Mouse (Mus musculus) neural tube, embryonic 11.5 days (tissue): ENCODE results near the gene Gnb4. TPM values are rescaled to one million over a fixed set of nuclear protein-coding genes. Genes with fewer than 3 reads are reported as not detected.

Experiments
- ATAC-seq: fragments of 200-750 bp; cut with Nextera tagmentation; 2 replicates; pipeline ENCODE4 v1.8.0; 2017; ENCODE audit warnings: moderate number of reproducible peaks, mild to moderate bottlenecking, moderate TSS enrichment, moderate library complexity; ENCODE audit not compliant: insufficient read depth, low FRiP score, low TSS enrichment
- DNase-seq: peaks from one replicate; pipeline ENCODE4 v3.0.0-alpha.2; 2015; ENCODE audit warnings: low spot score
- H3K27ac ChIP-seq: fragments of 300-500 bp; sonication (generic); 2 replicates; pipeline ENCODE4 v1.5.1; 2014; ENCODE audit warnings: low read depth, mild to moderate bottlenecking, low read length
- H3K27me3 ChIP-seq: fragments of 300-500 bp; sonication (generic); 2 replicates; pipeline ENCODE4 v1.6.1; 2014; ENCODE audit warnings: mild to moderate bottlenecking, low read length, mixed read lengths; ENCODE audit not compliant: control insufficient read depth, insufficient read depth
- H3K36me3 ChIP-seq: fragments of 300-500 bp; sonication (generic); 2 replicates; pipeline ENCODE4 v1.6.1; 2014; ENCODE audit warnings: mild to moderate bottlenecking, low read length, moderate library complexity, mixed read lengths; ENCODE audit not compliant: control insufficient read depth, insufficient read depth
- H3K4me1 ChIP-seq: fragments of 300-500 bp; sonication (generic); 2 replicates; pipeline ENCODE4 v1.6.1; 2014; ENCODE audit warnings: low read length, mixed read lengths; ENCODE audit not compliant: control insufficient read depth, insufficient read depth
- H3K4me2 ChIP-seq: fragments of 300-500 bp; sonication (generic); 2 replicates; pipeline ENCODE4 v1.6.1; 2014; ENCODE audit warnings: low read depth, mild to moderate bottlenecking, moderate library complexity
- H3K4me3 ChIP-seq: fragments of 300-500 bp; sonication (generic); 2 replicates; pipeline ENCODE4 v1.5.1; 2014; ENCODE audit warnings: low read depth, low read length
- H3K9ac ChIP-seq: fragments of 300-500 bp; sonication (generic); 2 replicates; pipeline ENCODE4 v1.6.1; 2014; ENCODE audit warnings: mild to moderate bottlenecking, low read length
- H3K9me3 ChIP-seq: fragments of 300-500 bp; sonication (generic); 2 replicates; pipeline ENCODE4 v1.6.1; 2016; ENCODE audit warnings: low read length; ENCODE audit not compliant: control insufficient read depth
- WGBS: fragments of 180-500 bp; shearing (Covaris S2); extraction: QIAGEN DNeasy Blood & Tissue Kit; methylation state at CpG from one replicate; pipeline ENCODE4 v1.1.7; 2014; 5-methylcytosine and 5-hydroxymethylcytosine counted together
- polyA plus RNA-seq: library from polyadenylated mRNA; unstranded; fragments of >200 nt; fragmentation: Nextera tagmentation; extraction: Ambion mirVana; gene quantifications from 2 replicates; pipeline ENCODE4 v1.2.1, GENCODE M21; 2014

Gnb4 gene
- polyA plus RNA-seq, 1 experiment from 2014 or later: 57.4 TPM

GRCm38 (mm10) chr3:32609233-32609632 lies 7.2 kb downstream of the Gnb4 start:
- Histone ChIP-seq H3K36me3 (no peaks in the 10 kb centered on the region), H3K9ac (no peak overlapping the region), H3K27me3 (no peaks in the 10 kb centered on the region), H3K4me2 (no peak overlapping the region), H3K27ac (no peak overlapping the region), H3K4me1 (no peaks in the 10 kb centered on the region), H3K9me3 (no peaks in the 10 kb centered on the region), H3K4me3 (no peak overlapping the region)
- ATAC-seq (no peak), DNase-seq (no peak)
- 94% methylated on average over 4 of the region's 4 CpGs for WGBS

- ATAC-seq (no peak), DNase-seq (no peak)
- Histone ChIP-seq H3K4me1 (no peaks in the 10 kb centered on the region), H3K27me3 (no peaks in the 10 kb centered on the region), H3K4me3 (no peak overlapping the region), H3K9ac (no peak overlapping the region), H3K4me2 (no peak overlapping the region), H3K27ac (no peak overlapping the region), H3K9me3 (no peaks in the 10 kb centered on the region), H3K36me3 (no peaks in the 10 kb centered on the region)
- 93% methylated on average over 10 of the region's 10 CpGs for WGBS
Measured at GRCm38 (mm10) chr3:32601055-32601454, 15.3 kb downstream of the Gnb4 start.

GRCm38 (mm10) chr3:32599328-32599727 lies 17.1 kb downstream of the Gnb4 start:
- ATAC-seq (no peak), DNase-seq (no peak)
- H3K9ac ChIP-seq: no peak overlapping the region
- no peak overlapping the region for H3K4me3 ChIP-seq
- H3K36me3 ChIP-seq: no peaks in the 10 kb centered on the region
- no peaks in the 10 kb centered on the region for H3K4me1 ChIP-seq
- H3K4me2 ChIP-seq: no peak overlapping the region
- H3K9me3 ChIP-seq: no peaks in the 10 kb centered on the region
- H3K27me3 ChIP-seq: no peaks in the 10 kb centered on the region
- 65% methylated on average over 3 of the region's 3 CpGs for WGBS
- H3K27ac ChIP-seq: no peak overlapping the region

GRCm38 (mm10) chr3:32595080-32595479 lies 21.3 kb downstream of the Gnb4 start:
- Histone ChIP-seq H3K4me3 (no peak overlapping the region), H3K4me2 (no peak overlapping the region), H3K9ac (no peak overlapping the region), H3K27me3 (no peaks in the 10 kb centered on the region), H3K4me1 (no peaks in the 10 kb centered on the region), H3K27ac (no peak overlapping the region), H3K9me3 (no peaks in the 10 kb centered on the region), H3K36me3 (no peaks in the 10 kb centered on the region)
- DNase-seq: no peak
- 35% methylated on average over 4 of the region's 4 CpGs for WGBS
- ATAC-seq: no peak

GRCm38 (mm10) chr3:32586274-32586673 lies 30.1 kb downstream of the Gnb4 start:
- no peaks in the 10 kb centered on the region for H3K4me1 ChIP-seq
- no peaks in the 10 kb centered on the region for H3K9me3 ChIP-seq
- H3K27ac ChIP-seq: no peak overlapping the region
- no peak for DNase-seq
- H3K27me3 ChIP-seq: no peaks in the 10 kb centered on the region
- ATAC-seq: no peak
- no peak overlapping the region for H3K4me3 ChIP-seq
- H3K4me2 ChIP-seq: no peak overlapping the region
- 94% methylated on average over 3 of the region's 3 CpGs for WGBS
- H3K36me3 ChIP-seq: peaks cover 2% of the 10 kb centered on the region; the same call in 1 of the 2 replicates
- H3K9ac ChIP-seq: no peak overlapping the region

- no peak for DNase-seq
- WGBS: 92% methylated on average over 4 of the region's 4 CpGs
- H3K27ac ChIP-seq: no peak overlapping the region
- H3K9me3 ChIP-seq: no peaks in the 10 kb centered on the region
- H3K4me1 ChIP-seq: no peaks in the 10 kb centered on the region
- H3K4me2 ChIP-seq: no peak overlapping the region
- H3K27me3 ChIP-seq: no peaks in the 10 kb centered on the region
- no peak overlapping the region for H3K4me3 ChIP-seq
- no peak for ATAC-seq
- no peak overlapping the region for H3K9ac ChIP-seq
- no peaks in the 10 kb centered on the region for H3K36me3 ChIP-seq
Measured at GRCm38 (mm10) chr3:32583489-32583888, 32.9 kb downstream of the Gnb4 start.

GRCm38 (mm10) chr3:32581911-32582310 lies 34.5 kb downstream of the Gnb4 start:
- H3K4me3 ChIP-seq: no peak overlapping the region
- no peak overlapping the region for H3K9ac ChIP-seq
- no peaks in the 10 kb centered on the region for H3K9me3 ChIP-seq
- no peaks in the 10 kb centered on the region for H3K36me3 ChIP-seq
- no peaks in the 10 kb centered on the region for H3K4me1 ChIP-seq
- no peak overlapping the region for H3K4me2 ChIP-seq
- H3K27me3 ChIP-seq: no peaks in the 10 kb centered on the region
- ATAC-seq: no peak
- WGBS: 95% methylated on average over 3 of the region's 3 CpGs
- no peak overlapping the region for H3K27ac ChIP-seq
- DNase-seq: no peak

GRCm38 (mm10) chr3:32580738-32581137 lies 35.6 kb downstream of the Gnb4 start:
- Histone ChIP-seq H3K4me3 (no peak overlapping the region), H3K4me2 (no peak overlapping the region), H3K4me1 (no peaks in the 10 kb centered on the region), H3K27ac (no peak overlapping the region), H3K36me3 (no peaks in the 10 kb centered on the region), H3K27me3 (no peaks in the 10 kb centered on the region), H3K9me3 (no peaks in the 10 kb centered on the region), H3K9ac (no peak overlapping the region)
- 92% methylated on average over 3 of the region's 3 CpGs for WGBS
- DNase-seq (no peak), ATAC-seq (no peak)

- ATAC-seq: no peak
- WGBS: 93% methylated on average over 5 of the region's 5 CpGs
- Histone ChIP-seq H3K27ac (no peak overlapping the region), H3K4me3 (no peak overlapping the region), H3K4me1 (no peaks in the 10 kb centered on the region), H3K4me2 (no peak overlapping the region), H3K9me3 (no peaks in the 10 kb centered on the region), H3K9ac (no peak overlapping the region), H3K36me3 (peaks cover 2% of the 10 kb centered on the region; the same call in 1 of the 2 replicates), H3K27me3 (no peaks in the 10 kb centered on the region)
- DNase-seq: no peak
Measured at GRCm38 (mm10) chr3:32578772-32579171, 37.6 kb downstream of the Gnb4 start.
